Comparison of ENCODE assay signal across 8 mouse cellular contexts in genomic region chr1:165779954-165780585, GRCm38 (mm10). TPM values are rescaled to one million over a fixed set of nuclear protein-coding genes. Genes with fewer than 3 reads are reported as not detected.
DNase-seq lines count a peak whose midpoint lies in the region; ATAC-seq lines count a peak whose summit lies in the region.

No protein-coding gene starts in this region.

- H3K9ac ChIP-seq in kidney, embryonic 14.5 days (ENCODE audit: low read depth, low read length) = peak overlapping the region; percentile 42; the same call in 1 of the 2 replicates
- no peak overlapping the region for H3K9ac ChIP-seq in midbrain, embryonic 15.5 days

- 0 out of 2 replicates have a peak, but pooled peaks cover 4% of the 10 kb centered on the region for H3K4me1 ChIP-seq in kidney, embryonic 14.5 days (ENCODE audit: control insufficient read depth, insufficient read depth, low read length)
- H3K4me1 ChIP-seq in midbrain, embryonic 15.5 days = peaks cover 9% of the 10 kb centered on the region

- H3K4me2 ChIP-seq in kidney, embryonic 14.5 days (replicated peaks; ENCODE audit: low read depth, low read length) = peak overlapping the region; percentile 71
- peak overlapping the region; percentile 49 for H3K4me2 ChIP-seq in midbrain, embryonic 15.5 days

- peak overlapping the region; percentile 34 for H3K4me3 ChIP-seq in kidney, embryonic 14.5 days (ENCODE audit: low read length)
- peak overlapping the region; percentile 24 for H3K4me3 ChIP-seq in midbrain, embryonic 15.5 days

- no peaks in the 10 kb centered on the region for H3K9me3 ChIP-seq in kidney, embryonic 14.5 days (ENCODE audit: control insufficient read depth, low read length)
- no peaks in the 10 kb centered on the region for H3K9me3 ChIP-seq in midbrain, embryonic 15.5 days

- H3K27me3 ChIP-seq in kidney, embryonic 14.5 days (ENCODE audit: control insufficient read depth, insufficient read depth, low read length) = peaks cover 3% of the 10 kb centered on the region; the same call in 1 of the 2 replicates
- peaks cover 23% of the 10 kb centered on the region for H3K27me3 ChIP-seq in midbrain, embryonic 15.5 days (replicated peaks)

- H3K36me3 ChIP-seq in kidney, embryonic 14.5 days (ENCODE audit: control insufficient read depth, insufficient read depth, low read length) = no peaks in the 10 kb centered on the region
- H3K36me3 ChIP-seq in midbrain, embryonic 15.5 days (replicated peaks) = no peaks in the 10 kb centered on the region

- peak; percentile 82 for ATAC-seq in kidney, embryonic 14.5 days (ENCODE audit: low FRiP score, low TSS enrichment)
- peak; percentile 49; the same call in 1 of the 2 replicates for ATAC-seq in erythroid progenitor cell, adult 5-6 weeks (replicated peaks; ENCODE audit: low FRiP score, poor library complexity, severe bottlenecking)
- ATAC-seq in midbrain, embryonic 15.5 days (replicated peaks) = peak; percentile 60

- no peak for DNase-seq in kidney, adult 11 months
- peak; percentile 64 for DNase-seq in MN1 (ENCODE audit: low spot score)
- DNase-seq in kidney, postnatal 10 days = peak; percentile 22
- no peak for DNase-seq in left cerebral cortex, adult 18-20 months (ENCODE audit: low spot score in 2 of 2)
- DNase-seq in gastrocnemius, adult 8-10 months (ENCODE audit: low spot score in 2 of 2) = no peak

- 5% methylated on average over 13 of the region's 13 CpGs for WGBS in kidney, embryonic 14.5 days
- WGBS in midbrain, embryonic 15.5 days = 3% methylated on average over 13 of the region's 13 CpGs

- no peak overlapping the region for H3K27ac ChIP-seq in kidney, embryonic 14.5 days (ENCODE audit: low read depth, low read length)
- H3K27ac ChIP-seq in midbrain, embryonic 15.5 days = no peak overlapping the region

RNA-seq across cellular contexts. Expression of gene Cd247, which starts 8.4 kb away (rescaled TPM):
- 0.88 and 1.2 TPM in 2 replicates for polyA plus RNA-seq in kidney, embryonic 14.5 days (2014; fragmentation: Nextera tagmentation; extraction: Ambion mirVana)
- total RNA-seq in erythroid progenitor cell, adult 5-6 weeks (2015; ENCODE audit: low replicate concordance) = 9.0 TPM in 1 of 2 replicates, not detected in the other
- 4.7 and 10.5 TPM in 2 replicates for total RNA-seq in erythroid progenitor cell, adult 5-6 weeks (2017; ENCODE audit: low replicate concordance)
- 1.1 and 1.2 TPM in 2 replicates for polyA plus RNA-seq in midbrain, embryonic 15.5 days (2015; fragmentation: Nextera tagmentation; extraction: Ambion mirVana)
- not detected for total RNA-seq in left cerebral cortex, adult 18-20 months (2021)
- total RNA-seq in gastrocnemius, adult 8-10 months (2022) = 1 to 10 TPM in 1 of 4 experiments, under 1 TPM in 3; 0.24 to 1.0 (median 0.68) TPM

RNA-seq across cellular contexts. Expression of gene Creg1, which starts 16.5 kb away (rescaled TPM):
- polyA plus RNA-seq in kidney, embryonic 14.5 days (2014; fragmentation: Nextera tagmentation; extraction: Ambion mirVana) = 53.8 and 56.9 TPM in 2 replicates
- total RNA-seq in erythroid progenitor cell, adult 5-6 weeks (2015; ENCODE audit: low replicate concordance) = 514 and 545 TPM in 2 replicates
- 329 and 433 TPM in 2 replicates for total RNA-seq in erythroid progenitor cell, adult 5-6 weeks (2017; ENCODE audit: low replicate concordance)
- polyA plus RNA-seq in midbrain, embryonic 15.5 days (2015; fragmentation: Nextera tagmentation; extraction: Ambion mirVana) = 29.3 and 31.6 TPM in 2 replicates
- total RNA-seq in left cerebral cortex, adult 18-20 months (2021) = 10 to 100 TPM; 27.6 to 29.7 TPM
- 10 to 100 TPM; 49.5 to 59.1 (median 55.1) TPM for total RNA-seq in gastrocnemius, adult 8-10 months (2022)

Comparison
In these comparisons a context has a peak if more than half of its experiments do, and no peak if none do; other contexts are left out.
1. DNase-seq: peak in MN1 (single experiment) and kidney, postnatal 10 days (single experiment); none in kidney, adult 11 months (single experiment), left cerebral cortex, adult 18-20 months (0 of 2) and gastrocnemius, adult 8-10 months (0 of 2).
2. RNA of gene Creg1, which starts 16.5 kb away (total RNA-seq): 329 to 545 TPM in erythroid progenitor cell, adult 5-6 weeks; 49.5 to 59.1 TPM in gastrocnemius, adult 8-10 months and 27.6 to 29.7 TPM in left cerebral cortex, adult 18-20 months; every median in the first group is over 4 times any median in the second.
3. Peak in every context shown above with its lines, with median percentiles within 50 percentile points of each other: ATAC-seq.